Mouse (Mus musculus) myocyte (in vitro differentiated cells): Measurements from ENCODE around the gene Tuba1a.

ENCODE experiments used
- E2F4 ChIP-seq: IDR thresholded peaks from one replicate; pipeline ENCODE4 v1.6.1; 2011; ENCODE audit warnings: mild to moderate bottlenecking, control low read depth, moderate library complexity; ENCODE audit not compliant: insufficient read depth
- MAX ChIP-seq: IDR thresholded peaks from one replicate; pipeline ENCODE4 v1.6.1; 2011; ENCODE audit warnings: low read depth, mild to moderate bottlenecking, control low read depth
- MYOD1 ChIP-seq, 3 experiments: IDR thresholded peaks; one replicate each; pipeline ENCODE4 v1.6.1; 2011; ENCODE audit warnings: control low read depth in 2 of 3, low read depth in 2 of 3, mild to moderate bottlenecking in 2 of 3, moderate library complexity in 1 of 3; ENCODE audit not compliant: insufficient read length in 2 of 3, control insufficient read depth in 1 of 3
- MYOG ChIP-seq, 3 experiments: IDR thresholded peaks; one replicate each; pipeline ENCODE4 v1.6.1; 2011; ENCODE audit warnings: control low read depth in 2 of 3, low read depth in 2 of 3, mild to moderate bottlenecking in 2 of 3; ENCODE audit not compliant: insufficient read length in 2 of 3, control insufficient read depth in 1 of 3, insufficient read depth in 1 of 3
- POLR2A ChIP-seq: IDR thresholded peaks from one replicate; pipeline ENCODE4 v1.6.1; 2011; ENCODE audit warnings: low read depth, mild to moderate bottlenecking, control low read depth, moderate library complexity; ENCODE audit not compliant: insufficient read length
- POLR2AphosphoS2 ChIP-seq: IDR thresholded peaks from one replicate; pipeline ENCODE4 v1.6.1; 2011; ENCODE audit warnings: low read depth, control low read depth; ENCODE audit not compliant: insufficient read length
- REST ChIP-seq: IDR thresholded peaks from one replicate; pipeline ENCODE4 v1.6.1; 2011; ENCODE audit warnings: mild to moderate bottlenecking, control low read depth, moderate library complexity; ENCODE audit not compliant: insufficient read depth, insufficient read length
- USF1 ChIP-seq: IDR thresholded peaks from one replicate; pipeline ENCODE4 v1.6.1; 2011; ENCODE audit warnings: low read depth, mild to moderate bottlenecking, control low read depth, moderate library complexity

DNA sequence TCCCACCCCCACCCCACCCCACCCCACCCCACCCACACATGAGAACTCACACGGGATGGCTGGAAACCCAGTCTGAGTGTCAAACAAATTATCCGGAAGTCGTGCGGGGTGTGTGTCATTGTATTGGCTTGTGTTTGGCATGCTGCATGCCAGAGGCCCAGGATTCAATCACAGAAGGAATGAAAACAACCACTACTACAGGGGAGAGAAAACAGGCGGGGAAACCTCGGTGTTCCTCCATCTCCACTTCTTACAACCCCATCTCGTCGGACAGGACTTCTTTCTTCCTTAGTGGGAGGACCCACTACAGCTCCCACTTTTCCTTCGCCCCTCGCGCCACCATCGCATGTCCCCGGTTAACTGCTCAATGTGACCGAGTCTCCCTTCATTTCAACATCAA lies 36.4 kb downstream of the Tuba1a start:
- TF ChIP-seq E2F4 (no peak), REST (no peak), MYOG (IDR thresholded peaks at IDR 0.05; ENCODE audit: control insufficient read depth in 1 of 3, insufficient read depth in 1 of 3, insufficient read length in 2 of 3, low read depth in 2 of 3) (no peak), POLR2A (no peak), MYOD1 (IDR thresholded peaks at IDR 0.05; ENCODE audit: control insufficient read depth in 1 of 3, insufficient read length in 2 of 3, low read depth in 2 of 3) (no peak), MAX (no peak), POLR2AphosphoS2 (no peak), USF1 (no peak)
